Mouse (Mus musculus) granulocyte monocyte progenitor cell, adult 5-6 weeks (primary cell): Measurements from ENCODE around the gene Tnni3k. TPM values are rescaled to one million over a fixed set of nuclear protein-coding genes. Genes with fewer than 3 reads are reported as not detected.

Experiments
- ATAC-seq: replicated peaks from 2 replicates; pipeline ENCODE4 v1.8.0; 2016; ENCODE audit warnings: mild to moderate bottlenecking, moderate TSS enrichment, inconsistent platforms; ENCODE audit not compliant: poor library complexity, severe bottlenecking
- total RNA-seq, 2 experiments: library from RNA; stranded (forward) in 1 of 2; stranded (reverse) in 1 of 2; fragments of 200-712, 200-1000 nt in 1 of 2; fragments of >200 nt in 1 of 2; fragmentation: Nextera tagmentation in 1 of 2; gene quantifications; 2 replicates each; pipeline ENCODE4 v1.2.3; 2014 to 2017

Tnni3k gene
- total RNA-seq, 2 experiments from 2014 or later = not detected

GRCm38 (mm10) chr3:154961284-154961683, 93.9 kb downstream of the Tnni3k start:
- ATAC-seq = no peak

GRCm38 (mm10) chr3:154953088-154953487, 102.1 kb downstream of the Tnni3k start:
- ATAC-seq = no peak

DNA sequence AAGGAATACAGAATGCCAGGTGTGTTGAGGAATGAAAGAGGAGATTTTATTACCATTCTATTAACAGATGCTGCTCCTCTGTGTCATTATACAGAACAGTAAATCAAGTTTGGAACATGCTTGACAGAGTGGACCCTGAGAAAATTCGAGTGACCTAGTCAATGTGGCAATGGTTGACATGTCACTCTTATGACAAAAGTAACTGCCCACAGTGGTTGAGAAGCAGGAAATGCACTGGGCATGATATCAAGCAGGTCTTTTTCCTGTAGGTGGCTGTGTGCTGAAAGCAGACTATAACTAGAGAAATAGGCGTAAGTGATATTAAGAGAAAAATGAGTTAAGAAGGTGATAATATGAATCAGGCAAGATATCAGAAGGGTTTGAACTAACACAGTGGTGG, 105.7 kb downstream of the Tnni3k start:
- no peak for ATAC-seq

DNA sequence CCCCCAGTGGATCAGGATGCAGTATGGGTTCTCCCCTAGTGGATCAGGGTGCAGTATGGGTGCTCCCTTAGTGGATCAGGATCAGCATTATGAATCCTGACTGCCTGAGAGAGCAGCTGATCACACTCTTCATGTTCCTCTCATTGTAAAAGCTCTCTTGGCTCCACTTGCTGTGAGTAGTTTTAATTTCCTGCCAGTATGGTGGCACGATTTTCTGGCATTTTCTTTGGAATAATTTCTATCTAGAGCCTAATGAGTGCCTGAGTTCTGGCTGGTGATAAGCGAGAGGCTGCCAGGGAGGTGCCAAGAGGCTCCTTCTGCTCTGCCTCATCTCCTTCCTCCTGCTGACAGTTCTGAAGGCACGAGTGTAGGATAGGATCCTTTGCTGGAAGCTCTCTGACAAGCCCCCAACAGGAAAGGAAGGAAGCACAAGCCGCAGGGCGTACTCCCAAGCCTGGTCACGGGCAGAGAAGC, 109.5 kb downstream of the Tnni3k start:
- ATAC-seq = no peak

GRCm38 (mm10) chr3:154927757-154928156, 127.5 kb downstream of the Tnni3k start:
- no peak for ATAC-seq

DNA sequence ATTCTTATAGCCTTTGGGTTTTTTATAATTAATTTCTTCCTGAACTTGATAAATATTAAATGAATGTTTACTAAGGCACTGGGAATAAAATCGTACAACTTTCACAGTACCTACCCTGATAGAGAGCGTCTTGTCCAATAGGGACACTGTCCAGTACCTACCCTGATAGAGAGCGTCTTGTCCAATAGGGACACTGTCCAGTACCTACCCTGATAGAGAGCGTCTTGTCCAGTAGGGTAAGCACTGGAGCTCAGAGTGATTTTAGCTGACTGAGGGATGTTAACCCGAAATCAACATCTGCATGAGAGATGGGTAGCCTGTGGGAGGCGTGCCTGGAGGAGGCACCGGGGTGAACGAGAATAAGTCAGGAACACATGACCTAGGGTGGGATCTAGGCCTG, 130.3 kb downstream of the Tnni3k start:
- no peak for ATAC-seq

- no peak for ATAC-seq
Measured at GRCm38 (mm10) chr3:154915566-154915965, 139.6 kb downstream of the Tnni3k start.

DNA sequence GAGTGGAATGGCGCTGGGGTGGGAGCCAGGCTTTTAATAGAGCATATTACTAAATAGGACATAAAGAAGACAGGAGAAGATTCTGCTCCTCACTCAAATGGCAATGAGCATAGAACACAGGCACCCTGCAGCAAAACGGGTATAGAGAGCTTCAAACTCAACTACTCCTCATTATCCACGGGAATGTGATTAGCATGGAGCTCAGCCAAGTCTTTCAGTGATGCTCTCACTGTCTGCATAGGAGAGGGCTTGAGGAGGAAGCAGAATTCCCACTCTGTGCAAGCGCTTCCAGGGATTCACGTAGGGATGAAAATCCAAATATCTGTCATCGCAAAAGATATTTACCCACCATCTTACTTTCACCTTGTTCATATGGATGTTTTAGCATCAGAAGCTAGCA, 141.6 kb downstream of the Tnni3k start:
- no peak for ATAC-seq

DNA sequence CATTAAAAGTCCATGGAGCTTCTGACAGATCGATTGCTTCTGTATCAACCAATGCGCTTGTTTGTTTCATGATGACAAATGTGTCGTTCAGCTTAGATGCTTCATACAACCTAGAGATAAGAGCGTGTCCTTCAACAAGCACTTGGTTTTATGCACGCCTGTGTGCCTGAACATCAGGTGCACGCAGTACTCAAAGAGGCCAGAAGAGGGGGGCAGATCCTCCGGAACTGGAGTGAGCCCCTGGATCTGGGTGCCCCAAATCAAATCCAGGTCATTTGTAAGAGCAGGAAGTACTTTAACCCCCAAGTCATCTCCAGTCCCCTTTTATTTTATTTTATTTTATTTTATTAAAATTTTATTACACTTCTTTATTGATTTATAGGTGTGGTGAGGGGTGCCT, 158.5 kb downstream of the Tnni3k start:
- ATAC-seq = peak; percentile 73

DNA sequence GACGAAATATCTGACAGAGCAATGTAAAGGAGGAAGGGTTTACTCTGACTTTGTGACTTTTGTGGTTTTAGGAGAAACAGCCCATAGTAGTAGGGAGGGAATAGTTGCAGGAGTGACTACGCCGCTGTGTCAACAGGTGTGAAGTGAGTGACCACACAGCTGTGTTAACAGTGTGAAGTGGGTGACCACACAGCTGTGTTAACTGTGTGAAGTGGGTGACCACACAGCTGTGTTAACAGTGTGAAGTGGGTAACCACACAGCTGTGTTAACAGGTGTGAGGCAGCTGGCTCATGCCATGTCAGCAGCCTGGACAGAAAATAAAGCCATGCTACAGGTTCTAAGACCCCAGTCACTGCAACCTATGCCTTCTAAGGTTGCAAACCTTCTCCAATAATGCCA, 162.0 kb downstream of the Tnni3k start:
- peak; percentile 61 for ATAC-seq

GRCm38 (mm10) chr3:154885452-154885851, 169.8 kb downstream of the Tnni3k start:
- ATAC-seq = 0 out of 2 replicates have a peak, but pooled peaks have one; percentile 25

GRCm38 (mm10) chr3:154885048-154885447, 170.2 kb downstream of the Tnni3k start:
- no peak for ATAC-seq

GRCm38 (mm10) chr3:154881428-154881986, 173.7 kb downstream of the Tnni3k start:
- ATAC-seq = peak; percentile 61

DNA sequence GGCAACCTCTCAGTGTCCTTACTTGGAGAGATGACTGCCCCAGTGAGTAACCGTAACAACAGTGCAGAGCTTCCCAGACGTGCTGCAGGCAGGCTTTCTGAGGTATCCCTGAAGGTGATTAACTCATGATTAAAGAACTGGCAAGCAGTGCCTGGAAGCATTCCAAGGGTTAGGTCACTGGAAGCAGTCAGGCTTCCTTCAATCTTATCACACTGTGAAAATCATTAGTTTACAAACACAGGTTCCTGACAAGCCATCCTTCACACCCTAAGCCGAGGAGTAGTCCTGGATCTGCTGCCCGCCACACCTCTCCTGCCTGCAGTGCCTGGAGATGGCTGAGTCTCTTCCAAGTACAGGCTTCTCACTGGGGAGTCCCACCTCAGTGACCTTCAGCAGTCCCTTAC, 174.7 kb downstream of the Tnni3k start:
- ATAC-seq = no peak

DNA sequence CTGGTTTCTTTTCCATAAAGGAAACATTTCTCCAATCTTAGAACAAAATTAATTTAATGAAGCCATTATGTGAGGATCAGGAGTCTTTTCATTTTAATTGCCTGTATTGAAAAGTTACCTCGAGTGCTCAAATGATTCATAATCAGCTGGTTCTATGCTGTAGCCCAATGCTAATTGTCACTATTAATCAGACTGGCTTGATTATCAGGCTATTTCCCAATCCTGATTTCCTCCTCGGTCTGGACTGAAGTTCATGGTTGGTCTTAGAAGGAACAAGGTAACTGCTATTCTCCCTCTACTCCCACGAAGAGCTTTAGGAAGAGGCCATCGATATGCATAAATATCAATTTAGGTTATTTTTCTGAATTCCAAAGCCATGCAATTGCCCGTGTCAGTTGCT, 175.1 kb downstream of the Tnni3k start:
- no peak for ATAC-seq

GRCm38 (mm10) chr3:154879515-154879914, 175.7 kb downstream of the Tnni3k start:
- no peak for ATAC-seq

GRCm38 (mm10) chr3:154879080-154879479, 176.1 kb downstream of the Tnni3k start:
- ATAC-seq = no peak

GRCm38 (mm10) chr3:154868807-154869206, 186.4 kb downstream of the Tnni3k start:
- no peak for ATAC-seq

GRCm38 (mm10) chr3:154861921-154862320, 193.3 kb downstream of the Tnni3k start:
- no peak for ATAC-seq

- no peak for ATAC-seq
Measured at GRCm38 (mm10) chr3:154859721-154860120, 195.5 kb downstream of the Tnni3k start.

DNA sequence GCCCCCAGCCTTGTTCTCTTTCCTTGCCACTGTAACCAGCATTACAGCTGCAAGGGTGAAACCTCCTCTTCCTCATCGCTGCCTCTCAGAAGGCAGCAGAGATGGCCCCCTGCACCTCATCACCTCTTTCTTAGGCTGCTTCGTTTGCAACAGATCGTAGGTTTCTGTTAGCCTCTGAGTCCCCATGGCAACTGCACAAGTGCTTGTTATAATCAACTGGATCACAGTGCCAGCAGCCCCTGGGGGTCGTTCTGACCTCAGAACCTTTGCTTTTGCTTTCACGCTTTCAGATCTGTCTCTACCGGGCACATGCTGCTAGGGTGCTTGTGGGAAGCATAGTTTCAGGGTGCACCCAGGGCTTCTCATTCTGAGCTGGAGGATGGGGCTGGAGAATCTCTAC, 201.9 kb downstream of the Tnni3k start:
- ATAC-seq = no peak

- no peak for ATAC-seq
Measured at GRCm38 (mm10) chr3:154852281-154852680, 202.9 kb downstream of the Tnni3k start.

- peak; percentile 98 for ATAC-seq
Measured at GRCm38 (mm10) chr3:154842247-154842646, 213.0 kb downstream of the Tnni3k start.
